Mouse (Mus musculus) forebrain, embryonic 10.5 days (tissue): ENCODE data around the gene Gm44596. TPM values are rescaled to one million over a fixed set of nuclear protein-coding genes. Genes with fewer than 3 reads are reported as not detected.

Experiments used
- DNase-seq: peaks from one replicate; pipeline ENCODE4 v3.0.0-alpha.2; 2017; ENCODE audit warnings: low spot score; ENCODE audit errors: extremely low spot score
- H3K27ac ChIP-seq: fragments of 300-500 bp; sonication (generic); 2 replicates; pipeline ENCODE4 v1.5.1; 2016; ENCODE audit warnings: mild to moderate bottlenecking
- H3K27me3 ChIP-seq: fragments of 300-500 bp; sonication (generic); 2 replicates; pipeline ENCODE4 v1.6.1; 2016; ENCODE audit warnings: mild to moderate bottlenecking; ENCODE audit not compliant: poor library complexity, severe bottlenecking
- H3K36me3 ChIP-seq: fragments of 300-500 bp; sonication (generic); replicated peaks from 2 replicates; pipeline ENCODE4 v1.6.1; 2016; ENCODE audit warnings: mild to moderate bottlenecking, moderate library complexity
- H3K4me1 ChIP-seq: fragments of 300-500 bp; sonication (generic); 2 replicates; pipeline ENCODE4 v1.6.1; 2016
- H3K4me3 ChIP-seq: fragments of 300-500 bp; sonication (generic); 2 replicates; pipeline ENCODE4 v1.5.1; 2016; ENCODE audit warnings: mild to moderate bottlenecking, moderate library complexity
- H3K9me3 ChIP-seq: fragments of 300-500 bp; sonication (generic); 2 replicates; pipeline ENCODE4 v1.6.1; 2016; ENCODE audit warnings: mild to moderate bottlenecking, moderate library complexity
- WGBS: fragments of 180-500 bp; shearing (Covaris S2); methylation state at CpG from one replicate; pipeline ENCODE4 v1.1.7; 2016; 5-methylcytosine and 5-hydroxymethylcytosine counted together
- polyA plus RNA-seq: library from polyadenylated mRNA; unstranded; fragments of >200 nt; fragmentation: Nextera tagmentation; extraction: Ambion mirVana; gene quantifications from 2 replicates; pipeline ENCODE4 v1.2.1, GENCODE M21; 2016

The Gm44596 gene
- not detected in 2 replicates for polyA plus RNA-seq

DNA sequence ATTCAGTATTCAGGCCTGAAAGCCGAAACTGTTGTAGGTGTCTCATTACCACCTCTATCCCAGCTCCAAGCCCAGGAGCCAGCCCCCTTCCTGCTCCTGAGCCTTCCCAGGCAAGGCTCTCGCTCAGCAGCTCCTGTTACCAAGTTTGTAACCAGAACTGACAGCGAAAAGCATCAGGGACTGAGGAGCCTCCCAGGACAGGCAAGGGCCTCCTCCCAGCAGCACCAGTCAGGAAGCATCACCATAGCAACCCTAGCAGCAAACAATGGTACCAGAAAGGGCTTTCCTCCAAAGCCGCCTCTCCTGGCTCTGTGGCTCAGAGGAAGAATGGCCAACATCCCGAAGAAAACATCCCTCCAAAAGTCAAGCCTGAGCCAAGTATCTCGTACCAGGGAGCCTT lies at the start of gene Gm44596, which contains the start of gene Tex52:
Gm44596 (plus strand) TSS at position 312 of the 400 bp plus-strand sequence.
Tex52 (plus strand) TSS at position 265 of the 400 bp plus-strand sequence.
- 17% methylated on average over 6 of the region's 6 CpGs for WGBS
- H3K27me3 ChIP-seq, result no peaks in the 10 kb centered on the region
- DNase-seq, result peak; percentile 52
- H3K36me3 ChIP-seq, result peaks cover 73% of the 10 kb centered on the region
- no peaks in the 10 kb centered on the region for H3K9me3 ChIP-seq
- H3K4me1 ChIP-seq, result peaks cover 29% of the 10 kb centered on the region
- H3K27ac ChIP-seq, result peak within 1 kb of the TSS; percentile 6; the same call in 1 of the 2 replicates
- no peak within 1 kb of the TSS for H3K4me3 ChIP-seq

DNA sequence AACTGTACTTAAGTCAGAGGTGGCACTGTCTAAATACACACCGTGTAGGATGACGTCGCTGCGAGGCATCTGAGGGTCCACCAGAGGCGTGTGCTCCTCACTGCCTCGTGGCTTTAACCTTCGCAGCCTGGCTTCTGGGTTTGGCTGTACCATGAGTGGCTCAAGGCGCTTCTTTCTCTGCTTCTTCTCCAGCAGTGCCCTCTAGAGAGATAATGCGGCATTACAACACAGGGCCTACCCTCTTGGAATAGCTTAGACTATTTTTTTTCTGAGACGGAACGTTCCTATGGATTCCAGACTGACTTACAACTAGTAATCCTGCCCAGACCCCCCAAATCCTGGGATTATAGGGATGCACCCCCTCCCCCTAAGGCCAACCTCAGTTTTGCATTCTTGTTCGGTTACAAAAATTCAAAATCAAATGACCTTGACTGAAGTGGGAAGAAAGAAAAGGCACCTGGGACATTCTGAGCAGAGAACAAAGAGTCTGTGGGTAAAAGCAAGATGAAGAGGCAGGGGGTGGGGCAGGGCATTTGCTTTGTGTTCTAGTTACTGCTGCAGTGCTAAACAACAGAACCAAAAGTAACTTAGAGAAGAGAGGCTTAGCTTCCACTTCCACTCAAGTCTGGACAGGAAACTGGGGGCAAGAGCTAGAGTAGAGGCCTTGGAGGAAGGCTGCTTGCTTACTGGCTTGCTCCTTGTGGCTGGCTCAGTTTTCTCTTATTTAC lies 40.7 kb upstream of the Gm44596 start:
- no peaks in the 10 kb centered on the region for H3K27me3 ChIP-seq
- 25% methylated on average over 12 of the region's 12 CpGs for WGBS
- peaks cover 32% of the 10 kb centered on the region for H3K4me1 ChIP-seq
- peak overlapping the region; percentile 58 for H3K27ac ChIP-seq
- H3K4me3 ChIP-seq, result no peak overlapping the region
- peak; percentile 60 for DNase-seq
- peaks cover 60% of the 10 kb centered on the region for H3K36me3 ChIP-seq
- H3K9me3 ChIP-seq, result peaks cover 15% of the 10 kb centered on the region

DNA sequence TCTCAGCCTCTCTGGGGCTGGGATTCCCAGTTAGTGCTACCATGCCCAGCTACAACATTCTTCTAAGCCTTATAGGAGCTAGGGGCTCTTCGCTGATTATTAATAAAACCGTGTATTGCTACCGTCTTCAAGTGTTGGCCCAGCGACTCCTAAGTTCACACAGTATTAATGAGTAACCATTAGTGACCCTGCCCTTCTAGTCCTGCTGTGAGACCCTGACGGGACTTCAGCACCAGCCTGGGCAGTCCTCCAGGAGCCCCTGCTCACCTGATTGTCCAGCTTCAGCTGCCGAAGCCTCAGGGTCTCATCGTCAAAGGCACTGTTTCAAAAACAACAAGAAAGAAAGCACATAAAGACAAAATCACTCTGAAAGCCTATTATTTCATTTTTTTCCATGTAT lies 37.8 kb upstream of the Gm44596 start:
- Histone ChIP-seq H3K4me1 (peaks cover 36% of the 10 kb centered on the region), H3K4me3 (no peak overlapping the region), H3K27me3 (no peaks in the 10 kb centered on the region), H3K36me3 (peaks cover 47% of the 10 kb centered on the region), H3K9me3 (no peaks in the 10 kb centered on the region), H3K27ac (no peak overlapping the region)
- DNase-seq, result no peak
- 82% methylated on average over 7 of the region's 7 CpGs for WGBS

DNA sequence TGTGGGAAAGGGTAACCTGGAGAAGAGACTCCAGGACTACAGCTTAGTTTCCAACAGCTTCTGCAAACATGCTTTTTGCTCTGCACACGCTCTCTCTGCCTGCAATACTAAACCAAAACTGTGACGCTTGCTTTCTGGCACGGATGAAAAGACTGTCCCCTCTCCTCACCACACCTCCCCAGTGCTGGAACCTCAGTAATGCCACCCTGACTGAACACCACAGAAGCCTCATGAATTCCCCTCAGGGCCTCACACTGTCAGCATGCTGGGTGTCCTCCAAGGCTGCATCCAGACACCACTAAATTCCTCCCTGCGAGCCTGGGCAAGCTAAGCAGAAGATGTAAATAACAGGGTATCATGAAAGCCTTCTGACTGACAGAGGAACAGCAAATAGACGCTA lies 36.4 kb upstream of the Gm44596 start:
- peaks cover 46% of the 10 kb centered on the region for H3K36me3 ChIP-seq
- 63% methylated on average over 5 of the region's 5 CpGs for WGBS
- no peak for DNase-seq
- no peaks in the 10 kb centered on the region for H3K27me3 ChIP-seq
- H3K4me3 ChIP-seq, result no peak overlapping the region
- 0 out of 2 replicates have a peak overlapping the region, but pooled peaks have one; percentile 35 for H3K27ac ChIP-seq
- H3K9me3 ChIP-seq, result no peaks in the 10 kb centered on the region
- peaks cover 36% of the 10 kb centered on the region for H3K4me1 ChIP-seq

DNA sequence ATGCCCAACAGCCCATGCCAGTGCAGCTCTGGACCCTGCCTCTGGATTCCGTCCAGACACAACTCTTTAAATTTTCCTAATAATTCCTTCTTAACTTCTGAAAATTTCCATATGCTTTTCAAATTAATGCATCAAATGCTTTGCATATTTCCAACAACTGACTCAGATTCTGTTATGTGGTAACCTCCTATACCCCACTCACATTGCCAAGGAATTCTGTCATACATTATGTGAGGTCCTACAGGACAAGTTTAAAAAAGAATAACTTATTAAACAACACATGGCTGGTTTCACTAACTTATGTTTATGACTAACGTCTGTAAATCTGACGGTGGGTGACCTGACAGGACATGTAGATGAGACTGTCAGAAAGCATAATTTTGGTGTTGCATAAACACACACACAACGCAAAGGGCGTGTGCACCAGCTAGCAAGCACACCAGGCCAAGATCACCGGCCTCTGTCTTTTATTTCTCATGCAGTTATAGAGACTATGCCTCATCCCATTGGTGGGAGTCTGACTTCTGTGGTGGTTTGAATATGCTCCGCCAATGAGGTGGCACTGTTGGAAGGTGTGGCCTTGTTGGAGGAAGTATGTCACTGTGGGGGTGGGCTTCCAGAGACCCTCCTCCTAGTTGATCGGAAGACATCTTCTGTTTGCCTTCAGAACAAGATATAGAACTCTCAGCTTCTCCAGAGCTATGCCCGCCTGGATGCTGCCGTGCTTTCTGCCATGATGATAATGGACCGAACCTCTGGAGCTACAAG lies 33.2 kb upstream of the Gm44596 start:
- no peak overlapping the region for H3K4me3 ChIP-seq
- peaks cover 32% of the 10 kb centered on the region for H3K36me3 ChIP-seq
- DNase-seq, result no peak
- no peaks in the 10 kb centered on the region for H3K27me3 ChIP-seq
- H3K4me1 ChIP-seq, result peaks cover 26% of the 10 kb centered on the region
- H3K9me3 ChIP-seq, result no peaks in the 10 kb centered on the region
- 93% methylated on average over 11 of the region's 11 CpGs for WGBS
- no peak overlapping the region for H3K27ac ChIP-seq

DNA sequence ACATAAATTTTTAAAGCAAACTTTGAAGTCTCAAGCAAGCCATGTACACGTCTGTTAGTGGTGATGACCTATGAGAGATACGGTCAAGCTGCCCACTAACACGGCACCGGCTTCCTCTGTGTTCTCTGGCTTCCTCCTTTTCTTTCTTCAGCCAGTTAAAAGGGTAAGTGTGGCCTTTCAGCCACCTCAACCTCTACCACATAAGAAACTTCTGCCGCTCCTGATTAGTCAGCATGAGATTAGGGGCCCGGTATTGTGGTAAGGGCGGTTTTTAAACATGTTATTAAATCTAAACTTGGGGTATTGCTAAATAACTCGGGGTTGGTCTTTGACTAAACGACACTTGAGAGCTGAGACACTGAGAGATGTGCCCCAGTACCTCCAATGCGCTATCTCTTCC lies 29.7 kb upstream of the Gm44596 start:
- no peak overlapping the region for H3K4me3 ChIP-seq
- 94% methylated on average over 10 of the region's 10 CpGs for WGBS
- no peak overlapping the region for H3K27ac ChIP-seq
- H3K27me3 ChIP-seq, result no peaks in the 10 kb centered on the region
- no peaks in the 10 kb centered on the region for H3K9me3 ChIP-seq
- no peak for DNase-seq
- 0 out of 2 replicates have a peak, but pooled peaks cover 2% of the 10 kb centered on the region for H3K4me1 ChIP-seq
- peaks cover 47% of the 10 kb centered on the region for H3K36me3 ChIP-seq

DNA sequence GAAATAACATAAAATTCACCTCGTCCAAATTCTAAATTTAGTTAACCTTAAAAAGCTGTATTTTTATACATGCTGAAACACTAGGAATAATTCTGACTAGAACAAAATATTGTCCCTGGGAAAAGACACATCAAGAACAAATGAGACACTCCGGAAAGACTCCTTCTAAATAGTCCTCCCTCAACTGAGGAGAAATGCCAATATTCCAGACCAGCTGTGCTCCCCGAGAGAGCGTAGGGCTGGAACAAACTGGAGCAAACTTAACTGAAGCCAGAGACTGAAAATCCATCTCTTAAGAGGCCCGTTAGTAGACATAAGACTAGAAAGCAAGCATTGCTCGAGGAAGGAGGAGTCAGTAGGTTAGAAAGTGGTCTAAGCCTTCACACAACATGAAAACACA lies 28.5 kb upstream of the Gm44596 start:
- WGBS, result 91% methylated on average over 6 of the region's 6 CpGs
- peaks cover 51% of the 10 kb centered on the region for H3K36me3 ChIP-seq

DNA sequence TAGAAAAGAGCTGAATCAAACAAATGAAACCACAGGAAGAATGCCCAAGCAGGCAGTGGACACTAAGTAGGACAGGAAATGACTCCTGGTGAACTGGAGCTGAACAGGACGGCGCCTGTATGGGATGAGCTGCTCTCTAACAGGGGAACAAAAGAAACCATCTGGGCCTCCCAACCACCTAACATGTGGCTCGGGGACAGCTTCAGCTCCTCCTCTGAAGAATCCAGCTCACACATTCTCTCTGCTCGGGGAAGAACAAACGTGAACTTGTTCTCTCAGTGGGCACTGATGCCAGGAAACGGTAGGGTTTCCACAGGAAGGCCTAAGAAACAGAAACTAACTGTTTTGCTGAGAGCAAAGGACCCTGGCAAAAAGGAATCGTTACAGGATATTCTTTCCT lies 25.6 kb upstream of the Gm44596 start:
- peak overlapping the region; percentile 51; the same call in 1 of the 2 replicates for H3K27ac ChIP-seq
- H3K9me3 ChIP-seq, result no peaks in the 10 kb centered on the region
- H3K36me3 ChIP-seq, result peaks cover 40% of the 10 kb centered on the region
- no peaks in the 10 kb centered on the region for H3K27me3 ChIP-seq
- H3K4me3 ChIP-seq, result no peak overlapping the region
- peaks cover 14% of the 10 kb centered on the region for H3K4me1 ChIP-seq
- 63% methylated on average over 7 of the region's 7 CpGs for WGBS
- no peak for DNase-seq

More for the DNA sequence above, 28.5 kb upstream of the Gm44596 start:
- Histone ChIP-seq H3K4me3 (no peak overlapping the region), H3K27ac (no peak overlapping the region), H3K27me3 (no peaks in the 10 kb centered on the region), H3K4me1 (0 out of 2 replicates have a peak, but pooled peaks cover 2% of the 10 kb centered on the region), H3K9me3 (no peaks in the 10 kb centered on the region)
- no peak for DNase-seq

DNA sequence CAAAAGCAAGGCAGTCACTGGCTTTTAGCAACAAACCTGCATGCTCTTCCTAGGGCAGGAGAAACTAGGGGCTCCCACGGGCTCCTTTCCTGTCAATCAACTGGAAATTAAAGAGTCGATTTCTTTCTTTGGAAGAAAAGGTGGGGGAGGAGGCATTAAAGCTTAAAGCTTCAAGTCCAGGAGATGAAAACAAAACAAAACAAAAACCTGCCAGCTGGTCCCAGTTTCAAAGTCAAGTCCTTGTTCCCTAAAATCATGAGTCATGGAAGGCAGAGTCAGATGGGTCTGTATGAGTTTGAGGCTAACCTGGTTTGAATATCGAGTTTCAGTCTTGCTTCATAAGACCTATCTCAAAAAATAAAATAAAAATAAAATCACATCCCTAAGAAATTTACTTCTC lies 21.2 kb upstream of the Gm44596 start:
- Histone ChIP-seq H3K9me3 (no peaks in the 10 kb centered on the region), H3K27ac (no peak overlapping the region), H3K36me3 (peaks cover 57% of the 10 kb centered on the region), H3K4me3 (peak overlapping the region; percentile 87; the same call in 1 of the 2 replicates), H3K4me1 (peaks cover 28% of the 10 kb centered on the region), H3K27me3 (no peaks in the 10 kb centered on the region)
- 56% methylated on average over 3 of the region's 3 CpGs for WGBS
- no peak for DNase-seq

DNA sequence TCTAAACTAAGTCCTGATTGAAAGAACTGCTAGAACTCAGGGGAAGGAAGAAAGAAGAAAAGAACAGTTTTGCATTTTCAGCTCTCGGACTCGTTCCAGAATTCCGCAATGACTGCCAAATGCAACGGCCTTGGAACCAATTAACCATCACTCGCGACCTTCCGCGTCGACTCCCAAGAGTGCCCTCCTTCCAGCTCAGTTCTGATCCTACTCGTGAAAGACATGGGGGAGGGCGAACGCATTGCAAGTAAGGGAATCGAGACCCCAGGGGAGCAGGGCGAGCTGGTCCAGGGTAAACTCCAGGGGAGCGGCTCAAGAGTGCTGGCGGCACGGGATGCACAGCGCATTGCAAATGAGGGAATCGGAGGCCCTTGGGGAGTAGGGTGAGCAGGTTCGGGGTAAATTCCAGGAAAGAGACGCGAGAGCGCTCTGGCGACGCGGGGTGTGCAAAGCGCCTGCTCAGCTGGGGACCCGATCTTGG lies 20.1 kb upstream of the Gm44596 start:
- Histone ChIP-seq H3K36me3 (peaks cover 51% of the 10 kb centered on the region), H3K4me1 (peaks cover 33% of the 10 kb centered on the region), H3K27ac (peak overlapping the region; percentile 92), H3K27me3 (no peaks in the 10 kb centered on the region), H3K4me3 (peak overlapping the region; percentile 87), H3K9me3 (no peaks in the 10 kb centered on the region)
- under 1% methylated on average over 28 of the region's 28 CpGs for WGBS
- no peak for DNase-seq

DNA sequence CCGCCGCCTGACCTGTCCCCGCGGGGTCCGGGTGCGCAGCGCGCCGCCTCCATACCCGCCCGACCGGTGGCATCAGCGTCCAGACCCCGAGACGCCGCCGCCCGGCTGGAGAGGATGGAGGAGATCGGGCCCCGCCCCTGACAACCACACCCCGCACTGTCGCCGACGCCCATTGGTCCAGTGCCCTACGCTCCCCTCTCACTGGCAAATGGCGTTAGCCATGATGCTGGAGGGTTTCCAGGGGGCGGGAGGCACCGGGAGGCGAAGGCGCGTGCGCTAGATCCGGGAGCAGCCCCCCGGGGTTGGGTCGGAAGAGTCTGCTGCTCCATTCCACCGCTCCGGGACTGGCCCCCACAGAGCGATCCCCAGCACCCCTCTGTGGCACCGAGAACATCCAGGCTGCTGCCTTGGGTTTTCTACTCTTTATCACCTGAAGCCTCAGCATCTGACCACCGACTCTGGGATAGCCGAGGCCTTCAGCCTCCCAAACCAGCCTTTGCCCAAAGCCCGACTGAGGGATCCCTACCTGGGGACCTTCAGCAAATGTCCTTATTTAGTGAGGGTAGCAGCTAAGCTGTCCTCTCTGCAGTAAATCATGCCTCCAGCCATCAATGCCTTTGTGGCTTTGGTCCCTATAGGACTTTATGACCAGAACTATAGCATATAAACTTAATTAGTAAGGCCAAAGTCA lies 19.4 kb upstream of the Gm44596 start, which contains the start of gene Tulp3:
Tulp3 (minus strand) TSS at position 126 of the 691 bp plus-strand sequence.
- DNase-seq, result peak; percentile 98
- H3K4me1 ChIP-seq, result peaks cover 39% of the 10 kb centered on the region
- H3K27ac ChIP-seq, result peak within 1 kb of the TSS; percentile 92
- peak within 1 kb of the TSS; percentile 87 for H3K4me3 ChIP-seq
- no peaks in the 10 kb centered on the region for H3K9me3 ChIP-seq
- under 1% methylated on average over 42 of the region's 42 CpGs for WGBS
- H3K27me3 ChIP-seq, result no peaks in the 10 kb centered on the region
- H3K36me3 ChIP-seq, result peaks cover 49% of the 10 kb centered on the region

DNA sequence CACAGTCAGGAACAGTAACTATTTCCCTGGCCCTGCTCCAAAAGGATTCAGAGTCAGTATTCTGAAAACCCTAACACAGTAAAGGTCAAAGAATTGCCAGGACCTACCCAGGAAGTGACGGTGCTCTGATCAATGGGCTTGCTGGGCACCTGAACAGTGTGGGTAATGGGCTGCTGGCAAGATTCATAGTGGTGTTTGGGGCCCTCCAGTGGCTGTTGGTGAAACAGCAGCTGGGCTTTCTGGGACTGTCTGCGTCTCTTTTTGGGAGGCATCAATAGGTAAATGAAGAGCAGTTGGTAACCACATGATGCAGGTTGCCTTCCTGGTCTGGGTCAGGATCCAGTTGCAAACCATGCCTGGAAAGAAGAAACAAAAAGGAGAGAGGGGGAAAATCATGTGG lies 16.3 kb upstream of the Gm44596 start:
- H3K4me3 ChIP-seq, result no peak overlapping the region
- H3K36me3 ChIP-seq, result peaks cover 37% of the 10 kb centered on the region
- no peak overlapping the region for H3K27ac ChIP-seq
- no peaks in the 10 kb centered on the region for H3K27me3 ChIP-seq
- H3K9me3 ChIP-seq, result no peaks in the 10 kb centered on the region
- peak; percentile 68 for DNase-seq
- peaks cover 56% of the 10 kb centered on the region for H3K4me1 ChIP-seq
- WGBS, result 34% methylated on average over 2 of the region's 2 CpGs
